Mouse (Mus musculus): ENCODE results near the gene Slc22a18.

DNA sequence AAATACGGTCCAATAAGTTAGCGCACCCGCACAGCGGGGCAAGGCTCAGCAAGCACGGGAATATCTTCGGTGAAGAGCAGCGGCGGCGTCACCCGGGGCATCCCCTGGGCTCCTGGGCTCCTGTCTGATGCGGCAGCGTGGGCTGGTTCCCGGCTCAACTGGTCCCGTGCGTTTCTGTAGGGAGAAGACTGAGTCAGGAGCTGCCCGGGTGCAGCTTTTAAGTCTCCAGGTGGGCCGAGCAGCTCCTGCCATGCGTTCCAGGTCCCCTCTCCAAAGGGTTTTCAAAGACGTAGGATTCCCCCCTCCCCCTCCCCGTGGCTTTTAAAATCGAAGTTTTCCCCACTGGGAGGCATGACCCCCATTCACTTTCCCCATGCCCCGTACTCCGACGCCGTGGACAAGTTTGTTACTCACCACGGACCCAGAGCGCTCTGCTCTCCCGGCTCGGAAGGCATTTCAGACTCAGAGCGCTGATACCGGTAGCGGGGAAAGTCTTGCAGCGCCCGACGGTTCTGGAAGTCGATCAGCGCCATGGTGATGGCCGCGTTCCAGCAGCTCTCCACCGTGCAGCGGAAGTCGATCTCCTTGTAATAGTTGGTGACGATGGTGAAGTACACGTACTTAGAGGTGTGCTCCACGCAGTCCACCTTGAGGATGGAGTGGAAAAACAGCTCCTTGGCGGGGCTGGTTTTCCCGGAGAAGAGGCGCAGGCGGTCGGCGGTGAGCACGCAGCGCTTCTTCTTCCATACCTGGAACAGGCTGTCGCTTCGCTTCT is 28.3 kb downstream of the Slc22a18 start:
- TF ChIP-seq CTCF (IDR thresholded peaks at IDR 0.05; ENCODE audit: low read depth), result no peak
- TF ChIP-seq EP300 (IDR thresholded peaks at IDR 0.05; ENCODE audit: low read depth), result no peak
